Mouse (Mus musculus) myocyte (in vitro differentiated cells): Measurements from ENCODE around the gene Gdf15. TPM values are rescaled to one million over a fixed set of nuclear protein-coding genes. Genes with fewer than 3 reads are reported as not detected.

Source experiments
- H3K27me3 ChIP-seq: one replicate; pipeline ENCODE4 v1.6.1; 2011; ENCODE audit not compliant: control insufficient read depth, insufficient read depth, insufficient read length
- H3K36me3 ChIP-seq: one replicate; pipeline ENCODE4 v1.6.1; 2011; ENCODE audit not compliant: control insufficient read depth, insufficient read depth
- H3K4me2 ChIP-seq: one replicate; pipeline ENCODE4 v1.6.1; 2011; ENCODE audit warnings: low read depth, control low read depth
- H3K4me3 ChIP-seq: one replicate; pipeline ENCODE4 v1.5.1; 2011; ENCODE audit warnings: mild to moderate bottlenecking, control low read depth, moderate library complexity
- H3K79me2 ChIP-seq: one replicate; pipeline ENCODE4 v1.6.1; 2011; ENCODE audit not compliant: control insufficient read depth, insufficient read depth
- H3ac ChIP-seq: one replicate; pipeline ENCODE4 v1.6.1; 2011; ENCODE audit not compliant: control insufficient read depth, insufficient read length
- CEBPB ChIP-seq: IDR thresholded peaks from 2 replicates; pipeline ENCODE4 v1.6.1; 2011; ENCODE audit warnings: mild to moderate bottlenecking, moderate library complexity; ENCODE audit not compliant: poor library complexity, insufficient read depth, severe bottlenecking
- E2F4 ChIP-seq: IDR thresholded peaks from one replicate; pipeline ENCODE4 v1.6.1; 2011; ENCODE audit warnings: mild to moderate bottlenecking, control low read depth, moderate library complexity; ENCODE audit not compliant: insufficient read depth
- MAX ChIP-seq: IDR thresholded peaks from one replicate; pipeline ENCODE4 v1.6.1; 2011; ENCODE audit warnings: low read depth, mild to moderate bottlenecking, control low read depth
- MYOD1 ChIP-seq, 3 experiments: IDR thresholded peaks; one replicate each; pipeline ENCODE4 v1.6.1; 2011; ENCODE audit warnings: control low read depth in 2 of 3, low read depth in 2 of 3, mild to moderate bottlenecking in 2 of 3, moderate library complexity in 1 of 3; ENCODE audit not compliant: insufficient read length in 2 of 3, control insufficient read depth in 1 of 3
- MYOG ChIP-seq, 3 experiments: IDR thresholded peaks; one replicate each; pipeline ENCODE4 v1.6.1; 2011; ENCODE audit warnings: control low read depth in 2 of 3, low read depth in 2 of 3, mild to moderate bottlenecking in 2 of 3; ENCODE audit not compliant: insufficient read length in 2 of 3, control insufficient read depth in 1 of 3, insufficient read depth in 1 of 3
- POLR2A ChIP-seq: IDR thresholded peaks from one replicate; pipeline ENCODE4 v1.6.1; 2011; ENCODE audit warnings: low read depth, mild to moderate bottlenecking, control low read depth, moderate library complexity; ENCODE audit not compliant: insufficient read length
- POLR2AphosphoS2 ChIP-seq: IDR thresholded peaks from one replicate; pipeline ENCODE4 v1.6.1; 2011; ENCODE audit warnings: low read depth, control low read depth; ENCODE audit not compliant: insufficient read length
- REST ChIP-seq: IDR thresholded peaks from one replicate; pipeline ENCODE4 v1.6.1; 2011; ENCODE audit warnings: mild to moderate bottlenecking, control low read depth, moderate library complexity; ENCODE audit not compliant: insufficient read depth, insufficient read length
- SRF ChIP-seq: IDR thresholded peaks from one replicate; pipeline ENCODE4 v1.6.1; 2011; ENCODE audit warnings: low read depth; ENCODE audit not compliant: control insufficient read depth, insufficient read length
- TCF12 ChIP-seq: IDR thresholded peaks from one replicate; pipeline ENCODE4 v1.6.1; 2011; ENCODE audit warnings: mild to moderate bottlenecking, control low read depth; ENCODE audit not compliant: poor library complexity, insufficient read depth, severe bottlenecking
- TCF3 ChIP-seq: IDR thresholded peaks from one replicate; pipeline ENCODE4 v1.6.1; 2011; ENCODE audit warnings: low read depth, control low read depth; ENCODE audit not compliant: insufficient read length
- USF1 ChIP-seq: IDR thresholded peaks from one replicate; pipeline ENCODE4 v1.6.1; 2011; ENCODE audit warnings: low read depth, mild to moderate bottlenecking, control low read depth, moderate library complexity
- polyA plus RNA-seq: library from polyadenylated mRNA; unstranded; fragments of >200 nt; fragmentation: generic; extraction: Trizol; gene quantifications from one replicate; pipeline ENCODE4 v1.2.1, GENCODE M21; 2012; ENCODE audit warnings: missing spikeins

Gene Gdf15
- polyA plus RNA-seq, 1 experiment: 54.1 TPM

- Histone ChIP-seq H3K4me3 (no peak overlapping the region), H3K36me3 (no peaks in the 10 kb centered on the region), H3K79me2 (no peaks in the 10 kb centered on the region), H3ac (no peak overlapping the region), H3K27me3 (no peaks in the 10 kb centered on the region), H3K4me2 (no peak overlapping the region)
- TF ChIP-seq MYOD1 (IDR thresholded peaks at IDR 0.05; ENCODE audit: control insufficient read depth in 1 of 3, insufficient read length in 2 of 3, low read depth in 2 of 3): no peak
- TF ChIP-seq TCF3: no peak
- TF ChIP-seq REST: no peak
- TF ChIP-seq SRF: no peak
- no peak for TF ChIP-seq POLR2A
- no peak for TF ChIP-seq TCF12
- no peak for TF ChIP-seq CEBPB
- TF ChIP-seq MAX: no peak
- TF ChIP-seq POLR2AphosphoS2: no peak
- TF ChIP-seq USF1: no peak
- TF ChIP-seq E2F4: no peak
- no peak for TF ChIP-seq MYOG (IDR thresholded peaks at IDR 0.05; ENCODE audit: control insufficient read depth in 1 of 3, insufficient read depth in 1 of 3, insufficient read length in 2 of 3, low read depth in 2 of 3)
Measured at GRCm38 (mm10) chr8:70599507-70600290, 32.6 kb downstream of the Gdf15 start.

DNA sequence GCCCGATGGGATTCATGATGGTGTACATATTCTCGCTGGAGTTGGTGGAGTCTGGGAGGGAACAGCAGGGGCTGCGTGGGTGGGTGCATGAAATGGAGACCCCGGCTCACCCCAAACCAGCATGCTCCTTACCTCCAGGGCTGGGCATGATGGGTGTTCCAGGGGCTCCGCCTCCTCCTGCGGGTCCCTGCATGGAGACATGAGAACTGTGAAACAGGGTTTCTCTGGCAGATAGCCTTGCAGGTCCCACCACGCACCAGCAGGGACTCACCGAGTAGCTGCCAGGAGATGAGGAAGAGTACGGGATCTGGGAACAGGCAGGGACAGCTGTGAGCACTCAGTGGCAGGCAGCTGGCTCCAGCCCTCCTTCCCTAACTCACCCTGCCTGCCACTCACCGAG lies 33.5 kb downstream of the Gdf15 start:
- no peak for TF ChIP-seq POLR2AphosphoS2
- TF ChIP-seq POLR2A: no peak
- TF ChIP-seq MAX: no peak
- no peak for TF ChIP-seq CEBPB
- TF ChIP-seq MYOD1 (IDR thresholded peaks at IDR 0.05; ENCODE audit: control insufficient read depth in 1 of 3, insufficient read length in 2 of 3, low read depth in 2 of 3): peak in 2 of 3 experiments; percentile 16 to 48
- TF ChIP-seq TCF12: no peak
- no peak for TF ChIP-seq E2F4
- no peak overlapping the region for H3K4me2 ChIP-seq
- no peak overlapping the region for H3K4me3 ChIP-seq
- H3K79me2 ChIP-seq: no peaks in the 10 kb centered on the region
- H3K27me3 ChIP-seq: no peaks in the 10 kb centered on the region
- no peak overlapping the region for H3ac ChIP-seq
- H3K36me3 ChIP-seq: no peaks in the 10 kb centered on the region

DNA sequence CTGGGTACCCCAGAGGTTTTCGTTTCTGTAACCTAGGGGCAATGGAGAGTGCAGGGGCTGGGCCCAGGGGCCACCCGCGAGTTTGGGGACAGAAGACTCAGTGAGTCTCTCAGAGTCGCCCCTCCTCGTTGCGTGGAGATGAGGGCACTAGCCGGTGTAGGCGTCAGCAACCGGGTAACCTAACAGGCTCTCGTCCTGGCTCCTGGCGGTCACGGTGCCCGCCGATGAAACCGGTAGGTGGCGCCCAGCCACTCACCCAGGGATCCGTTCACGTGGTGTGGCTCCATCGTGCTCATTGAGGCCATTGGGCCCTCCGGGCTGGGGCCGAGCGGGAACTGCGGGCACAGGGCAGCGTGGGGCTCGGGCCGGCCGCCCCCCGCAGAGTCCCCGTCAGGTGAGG lies 34.0 kb downstream of the Gdf15 start:
- no peak for TF ChIP-seq TCF3
- no peak overlapping the region for H3ac ChIP-seq
- H3K36me3 ChIP-seq: no peaks in the 10 kb centered on the region
- no peaks in the 10 kb centered on the region for H3K27me3 ChIP-seq
- H3K79me2 ChIP-seq: no peaks in the 10 kb centered on the region
- H3K4me3 ChIP-seq: no peak overlapping the region
- H3K4me2 ChIP-seq: no peak overlapping the region

GRCm38 (mm10) chr8:70597417-70598272 lies 34.6 kb downstream of the Gdf15 start:
- H3K4me2 ChIP-seq: no peak overlapping the region
- no peaks in the 10 kb centered on the region for H3K79me2 ChIP-seq
- no peak overlapping the region for H3ac ChIP-seq
- H3K36me3 ChIP-seq: no peaks in the 10 kb centered on the region
- TF ChIP-seq TCF3 (no peak), POLR2A (no peak), E2F4 (no peak), SRF (no peak), REST (no peak), MAX (no peak), POLR2AphosphoS2 (no peak), MYOG (IDR thresholded peaks at IDR 0.05; ENCODE audit: control insufficient read depth in 1 of 3, insufficient read depth in 1 of 3, insufficient read length in 2 of 3, low read depth in 2 of 3) (no peak), CEBPB (no peak)
- H3K27me3 ChIP-seq: no peaks in the 10 kb centered on the region
- no peak overlapping the region for H3K4me3 ChIP-seq
